ENCODE assay signal across 27 mouse cellular contexts in the genomic region with DNA sequence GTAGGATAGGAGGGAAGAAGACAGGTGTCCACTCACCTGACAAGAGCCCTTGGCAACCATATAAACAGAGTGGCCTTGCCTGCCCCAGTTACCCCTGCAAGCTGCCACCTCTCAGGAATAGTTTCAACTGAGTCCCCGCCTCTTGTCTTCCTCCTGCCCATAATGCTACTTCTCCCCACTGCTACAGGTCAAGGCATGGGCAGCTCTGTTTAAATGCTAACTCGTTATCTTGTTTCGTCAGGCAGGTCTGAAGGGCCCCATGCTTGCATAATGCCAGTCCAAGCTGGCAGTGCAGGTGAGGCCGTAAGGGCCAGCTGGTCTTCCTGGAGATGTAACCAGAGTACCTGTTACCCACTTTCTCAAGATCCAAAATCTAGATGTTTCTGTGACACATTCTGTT. TPM values are rescaled to one million over a fixed set of nuclear protein-coding genes. Genes with fewer than 3 reads are reported as not detected.
DNase-seq lines count a peak whose midpoint lies in the region; ATAC-seq and TF ChIP-seq lines count a peak whose summit lies in the region.
"Had no signal": no experiment of that assay in that cellular context is flagged by ENCODE, and none has a peak within 500 bp of the region (broad histone marks: within the 10 kb centered on the region; RNA-seq: fewer than 3 reads in every experiment).

No protein-coding gene starts in this region.

- no peak for ATAC-seq in heart, embryonic 11.5 days (replicated peaks; ENCODE audit: insufficient number of reproducible peaks, low FRiP score, low TSS enrichment)
- ATAC-seq in heart, embryonic 16.5 days (replicated peaks; ENCODE audit: extremely low read depth, insufficient read depth, low FRiP score): no peak
- ATAC-seq in stomach, postnatal 0 days (ENCODE audit: low FRiP score, low TSS enrichment): peak; percentile 36; the same call in 1 of the 2 replicates
- ATAC-seq: forebrain, embryonic 15.5 days; hindbrain, embryonic 16.5 days; midbrain, embryonic 16.5 days; Patski had no signal

- intact Hi-C loops in heart, postnatal 36 days (cut with DNase I): no loop called here
- intact Hi-C loops in heart, postnatal 14 days (cut with DNase I): no loop called here

- no peak overlapping the region for H3K4me3 ChIP-seq in heart, embryonic 11.5 days (ENCODE audit: low read depth, low read length)
- H3K4me3 ChIP-seq in heart, embryonic 16.5 days (ENCODE audit: low read length): no peak overlapping the region
- H3K4me3 ChIP-seq in stomach, postnatal 0 days (ENCODE audit: low read depth, low read length): no peak overlapping the region
- H3K4me3 ChIP-seq: embryonic facial prominence, embryonic 12.5 days; forebrain, embryonic 15.5 days; limb, embryonic 10.5 days; limb, embryonic 15.5 days; liver, embryonic 13.5 days had no signal

- H3K27me3 ChIP-seq in heart, embryonic 11.5 days (ENCODE audit: control insufficient read depth, insufficient read depth, low read length): no peaks in the 10 kb centered on the region
- H3K27me3 ChIP-seq in heart, embryonic 16.5 days (ENCODE audit: control insufficient read depth, insufficient read depth, low read length): no peaks in the 10 kb centered on the region
- H3K27me3 ChIP-seq in stomach, postnatal 0 days (ENCODE audit: control insufficient read depth, insufficient read depth, low read length): no peaks in the 10 kb centered on the region
- H3K27me3 ChIP-seq: embryonic facial prominence, embryonic 12.5 days; forebrain, embryonic 15.5 days; limb, embryonic 15.5 days; Patski had no signal

- no peak for DNase-seq in heart, postnatal 36 days
- no peak for DNase-seq in heart, postnatal 14 days
- DNase-seq in urinary bladder, postnatal 36 days (ENCODE audit: low spot score in 2 of 2): peak; percentile 23 to 59
- DNase-seq in urinary bladder, adult 2 months (ENCODE audit: low spot score): no peak
- peak; percentile 38 for DNase-seq in stomach, postnatal 0 days (ENCODE audit: low spot score)
- no peak for DNase-seq in cerebellum, postnatal 14 days
- DNase-seq: cerebellum, adult 11 months; cerebellum, adult 9-10 months; embryo, embryonic 11 days; gastrocnemius, postnatal 36 days; kidney, adult 9 months; kidney, postnatal 10 days; layer of hippocampus, adult 9-11 months; liver, embryonic 13.5 days; lung, embryonic 14.5 days; thymus, postnatal 4 days had no signal

- no peak for TF ChIP-seq CTCF in stomach, postnatal 0 days (IDR thresholded peaks at IDR 0.05; ENCODE audit: low read depth)

- no peaks in the 10 kb centered on the region for H3K9me3 ChIP-seq in heart, embryonic 11.5 days (replicated peaks; ENCODE audit: control insufficient read depth, low read length)
- no peaks in the 10 kb centered on the region for H3K9me3 ChIP-seq in heart, embryonic 16.5 days (replicated peaks; ENCODE audit: control insufficient read depth, low read length)
- H3K9me3 ChIP-seq in stomach, postnatal 0 days (ENCODE audit: control insufficient read depth, low read length): no peaks in the 10 kb centered on the region
- H3K9me3 ChIP-seq: embryonic facial prominence, embryonic 12.5 days; forebrain, embryonic 15.5 days; G1E; limb, embryonic 10.5 days; limb, embryonic 15.5 days; liver, embryonic 13.5 days had no signal

- no peak overlapping the region for H3K4me2 ChIP-seq in heart, embryonic 11.5 days
- H3K4me2 ChIP-seq in heart, embryonic 16.5 days (ENCODE audit: low read depth, low read length): no peak overlapping the region
- no peak overlapping the region for H3K4me2 ChIP-seq in stomach, postnatal 0 days (replicated peaks; ENCODE audit: low read depth)
- H3K4me2 ChIP-seq: embryonic facial prominence, embryonic 12.5 days; forebrain, embryonic 15.5 days; limb, embryonic 15.5 days; liver, embryonic 13.5 days; lung, embryonic 14.5 days; midbrain, embryonic 11.5 days had no signal

- H3K27ac ChIP-seq in heart, embryonic 11.5 days (ENCODE audit: low read depth, low read length): 0 out of 2 replicates have a peak overlapping the region, but pooled peaks have one; percentile 46
- peak overlapping the region; percentile 72 for H3K27ac ChIP-seq in heart, embryonic 16.5 days (ENCODE audit: low read length)
- no peak overlapping the region for H3K27ac ChIP-seq in stomach, postnatal 0 days (replicated peaks)
- H3K27ac ChIP-seq: embryonic facial prominence, embryonic 12.5 days; limb, embryonic 10.5 days; limb, embryonic 15.5 days; liver, embryonic 13.5 days had no signal

- peaks cover 18% of the 10 kb centered on the region for H3K36me3 ChIP-seq in heart, embryonic 11.5 days (ENCODE audit: control insufficient read depth, insufficient read depth, low read length)
- H3K36me3 ChIP-seq in heart, embryonic 16.5 days (ENCODE audit: control insufficient read depth, insufficient read depth): no peaks in the 10 kb centered on the region
- H3K36me3 ChIP-seq in stomach, postnatal 0 days (ENCODE audit: control insufficient read depth, insufficient read depth, low read length): 0 out of 2 replicates have a peak, but pooled peaks cover 4% of the 10 kb centered on the region

- no peak for TF ChIP-seq EP300 in stomach, postnatal 0 days (optimal IDR thresholded peaks at IDR 0.05)

- H3K9ac ChIP-seq in heart, embryonic 11.5 days (ENCODE audit: low read depth, low read length): no peak overlapping the region
- peak overlapping the region; percentile 34; the same call in 1 of the 2 replicates for H3K9ac ChIP-seq in heart, embryonic 16.5 days (ENCODE audit: low read length)
- no peak overlapping the region for H3K9ac ChIP-seq in stomach, postnatal 0 days (ENCODE audit: low read length)
- H3K9ac ChIP-seq: embryonic facial prominence, embryonic 12.5 days; forebrain, embryonic 15.5 days; limb, embryonic 15.5 days; liver, embryonic 13.5 days; lung, embryonic 14.5 days had no signal

- H3K4me1 ChIP-seq in heart, embryonic 11.5 days (ENCODE audit: control insufficient read depth, insufficient read depth, low read length): peaks cover 56% of the 10 kb centered on the region
- peaks cover 63% of the 10 kb centered on the region for H3K4me1 ChIP-seq in heart, embryonic 16.5 days (ENCODE audit: control insufficient read depth, insufficient read depth, low read length)
- H3K4me1 ChIP-seq in stomach, postnatal 0 days (replicated peaks; ENCODE audit: control insufficient read depth, insufficient read depth): peaks cover 5% of the 10 kb centered on the region; the same call in 1 of the 2 replicates

- 87% methylated on average over 4 of the region's 4 CpGs for WGBS in heart, embryonic 11.5 days (ENCODE audit: insufficient replicate concordance)
- WGBS in heart, embryonic 16.5 days: 70% methylated on average over 4 of the region's 4 CpGs
- 62% methylated on average over 4 of the region's 4 CpGs for WGBS in stomach, postnatal 0 days

RNA-seq across cellular contexts. Expression of a gene that starts 41.4 kb away (rescaled TPM):
- polyA plus RNA-seq in heart, embryonic 11.5 days (2014; fragmentation: Nextera tagmentation; extraction: Ambion mirVana): 20.5 and 24.4 TPM in 2 replicates
- total RNA-seq in heart, postnatal 36 days (2021): 10 to 100 TPM; 24.2 to 24.5 TPM
- 15.7 TPM in 2 replicates for polyA plus RNA-seq in heart, embryonic 16.5 days (2015; fragmentation: Nextera tagmentation; extraction: Ambion mirVana)
- total RNA-seq in heart, postnatal 14 days (2021): 10 to 100 TPM; 32.6 to 33.1 TPM
- 35.1 and 45.3 TPM in 2 replicates for polyA plus RNA-seq in urinary bladder, adult 2 months (2012; rRNA removed)
- 10.6 and 10.7 TPM in 2 replicates for polyA plus RNA-seq in stomach, postnatal 0 days (2015; fragmentation: Nextera tagmentation; extraction: Ambion mirVana)

Comparison
In these comparisons a context has a peak if more than half of its experiments do, and no peak if none do; other contexts are left out.
1. DNase-seq: peak in urinary bladder, postnatal 36 days (2 of 2) and stomach, postnatal 0 days (single experiment); none in heart, postnatal 36 days (0 of 2), heart, postnatal 14 days (0 of 2), urinary bladder, adult 2 months (single experiment) and cerebellum, postnatal 14 days (0 of 2).